Mouse (Mus musculus): ENCODE results near the gene Col4a2.
"Not testable (repeated sequence)": the region's sequence is repeated elsewhere in the genome, so short reads cannot be mapped to it uniquely, and the experiment has no call there.

Gene Col4a2

GRCm38 (mm10) chr8:11465619-11466018 is 153.0 kb downstream of the Col4a2 start:
- DNase-seq, result no peak

GRCm38 (mm10) chr8:11466528-11466927 is 153.9 kb downstream of the Col4a2 start:
- DNase-seq, result not testable (repeated sequence)

- peak in 1 of 2 experiments; percentile 38 for DNase-seq
Measured at GRCm38 (mm10) chr8:11469095-11469494, 156.5 kb downstream of the Col4a2 start.

- no peak for DNase-seq
Measured at GRCm38 (mm10) chr8:11470694-11471093, 158.1 kb downstream of the Col4a2 start.

- DNase-seq, result no peak
Measured at GRCm38 (mm10) chr8:11471309-11471708, 158.7 kb downstream of the Col4a2 start.

GRCm38 (mm10) chr8:11473072-11473471 is 160.5 kb downstream of the Col4a2 start:
- DNase-seq, result no peak

GRCm38 (mm10) chr8:11475397-11475796 is 162.8 kb downstream of the Col4a2 start:
- DNase-seq, result no peak

GRCm38 (mm10) chr8:11475876-11476275 is 163.3 kb downstream of the Col4a2 start:
- DNase-seq, result no peak

- DNase-seq, result no peak
Measured at GRCm38 (mm10) chr8:11476338-11477177, 164.0 kb downstream of the Col4a2 start.

GRCm38 (mm10) chr8:11477178-11477553 is 164.6 kb downstream of the Col4a2 start:
- DNase-seq, result no peak

GRCm38 (mm10) chr8:11477811-11478761 is 165.5 kb downstream of the Col4a2 start, which contains the start of gene Rab20:
Rab20 (minus strand) TSS chr8:11478710.
- DNase-seq, result peak; percentile 60 to 76

- no peak for DNase-seq
Measured at GRCm38 (mm10) chr8:11478807-11479527, 166.4 kb downstream of the Col4a2 start.

GRCm38 (mm10) chr8:11479591-11479990 is 167.0 kb downstream of the Col4a2 start:
- DNase-seq, result no peak

- no peak for DNase-seq
Measured at GRCm38 (mm10) chr8:11481876-11482275, 169.3 kb downstream of the Col4a2 start.

- DNase-seq, result no peak
Measured at GRCm38 (mm10) chr8:11482537-11482936, 169.9 kb downstream of the Col4a2 start.

GRCm38 (mm10) chr8:11486142-11486541 is 173.5 kb downstream of the Col4a2 start:
- DNase-seq, result peak; percentile 30 to 75

GRCm38 (mm10) chr8:11487229-11487628 is 174.6 kb downstream of the Col4a2 start:
- no peak for DNase-seq

GRCm38 (mm10) chr8:11492340-11492739 is 179.7 kb downstream of the Col4a2 start:
- not testable (repeated sequence) for DNase-seq

- DNase-seq, result peak; percentile 77 to 85
Measured at GRCm38 (mm10) chr8:11497017-11497990, 184.7 kb downstream of the Col4a2 start, which contains the start of gene Naxd. Naxd (plus strand) TSS chr8:11497506.

- DNase-seq, result no peak
Measured at GRCm38 (mm10) chr8:11498281-11498680, 185.7 kb downstream of the Col4a2 start.

Data from spleen, adult 18-20 months (tissue).